Mouse (Mus musculus): ENCODE data around the gene Aass.

DNA sequence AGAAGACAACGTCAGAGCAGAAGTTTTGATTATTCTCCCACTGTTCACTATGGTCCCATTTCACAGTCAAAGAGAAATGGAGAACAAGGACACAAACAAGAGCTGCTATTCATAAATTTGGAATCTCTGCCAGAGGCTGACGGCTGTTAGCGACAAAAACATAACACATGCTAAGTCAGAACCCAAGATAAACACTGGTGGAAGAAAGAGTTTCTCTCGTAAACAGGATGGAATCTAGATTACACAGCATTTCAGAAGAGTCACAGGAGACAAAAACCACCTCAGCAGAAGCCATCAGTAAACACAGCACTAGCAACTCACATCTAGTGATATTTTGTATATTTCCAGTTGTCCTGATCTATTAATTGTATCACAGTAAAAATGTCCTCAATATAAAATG is 26.4 kb downstream of the Aass start:
- no peak for TF ChIP-seq CTCF (IDR thresholded peaks at IDR 0.05; ENCODE audit: extremely low read depth, insufficient read depth, low read length)
- no peak for TF ChIP-seq POLR2A (IDR thresholded peaks at IDR 0.05; ENCODE audit: extremely low read depth, insufficient read depth, low read length)

Data from cortical plate, adult 2 months (tissue).